Mouse (Mus musculus) stomach, postnatal 0 days (tissue): ENCODE results near the gene Mycbp2. TPM values are rescaled to one million over a fixed set of nuclear protein-coding genes. Genes with fewer than 3 reads are reported as not detected.

Experiments
- ATAC-seq: fragments of 200-750 bp; cut with Nextera tagmentation; 2 replicates; pipeline ENCODE4 v1.8.0; 2017; ENCODE audit not compliant: low FRiP score, low TSS enrichment
- DNase-seq: peaks from one replicate; pipeline ENCODE4 v3.0.0-alpha.2; 2016; ENCODE audit warnings: low spot score
- H3K27ac ChIP-seq: fragments of 300-500 bp; sonication (generic); replicated peaks from 2 replicates; pipeline ENCODE4 v1.5.1; 2014; ENCODE audit warnings: mild to moderate bottlenecking, control low read depth
- H3K27me3 ChIP-seq: fragments of 300-500 bp; sonication (generic); 2 replicates; pipeline ENCODE4 v1.6.1; 2014; ENCODE audit warnings: low read length; ENCODE audit not compliant: control insufficient read depth, insufficient read depth
- H3K36me3 ChIP-seq: fragments of 300-500 bp; sonication (generic); 2 replicates; pipeline ENCODE4 v1.6.1; 2014; ENCODE audit warnings: low read length, mixed read lengths; ENCODE audit not compliant: control insufficient read depth, insufficient read depth
- H3K4me1 ChIP-seq: fragments of 300-500 bp; sonication (generic); replicated peaks from 2 replicates; pipeline ENCODE4 v1.6.1; 2014; ENCODE audit warnings: antibody characterized with exemption; ENCODE audit not compliant: control insufficient read depth, insufficient read depth
- H3K4me2 ChIP-seq: fragments of 300-500 bp; sonication (generic); replicated peaks from 2 replicates; pipeline ENCODE4 v1.6.1; 2014; ENCODE audit warnings: low read depth, mild to moderate bottlenecking, control low read depth, moderate library complexity
- H3K4me3 ChIP-seq: fragments of 300-500 bp; sonication (generic); 2 replicates; pipeline ENCODE4 v1.5.1; 2014; ENCODE audit warnings: low read depth, low read length, control low read depth
- H3K9ac ChIP-seq: fragments of 300-500 bp; sonication (generic); 2 replicates; pipeline ENCODE4 v1.6.1; 2014; ENCODE audit warnings: mild to moderate bottlenecking, low read length, control low read depth, mixed read lengths
- H3K9me3 ChIP-seq: fragments of 300-500 bp; sonication (generic); 2 replicates; pipeline ENCODE4 v1.6.1; 2016; ENCODE audit warnings: low read length; ENCODE audit not compliant: control insufficient read depth
- CTCF ChIP-seq: IDR thresholded peaks from 2 replicates; pipeline ENCODE4 v1.5.1; 2016; ENCODE audit warnings: antibody characterized with exemption, low read depth, mild to moderate bottlenecking, moderate library complexity
- EP300 ChIP-seq: optimal IDR thresholded peaks from 2 replicates; pipeline ENCODE3; 2016; ENCODE audit warnings: antibody characterized with exemption
- WGBS: fragments of 180-500 bp; shearing (Covaris S2); extraction: QIAGEN DNeasy Blood & Tissue Kit; methylation state at CpG from one replicate; pipeline ENCODE4 v1.1.7; 2014; 5-methylcytosine and 5-hydroxymethylcytosine counted together
- polyA plus RNA-seq: library from polyadenylated mRNA; unstranded; fragments of >200 nt; fragmentation: Nextera tagmentation; extraction: Ambion mirVana; gene quantifications from 2 replicates; pipeline ENCODE4 v1.2.1, GENCODE M21; 2015

The Mycbp2 gene
- polyA plus RNA-seq, 1 experiment from 2014 or later, result 21.3 TPM

DNA sequence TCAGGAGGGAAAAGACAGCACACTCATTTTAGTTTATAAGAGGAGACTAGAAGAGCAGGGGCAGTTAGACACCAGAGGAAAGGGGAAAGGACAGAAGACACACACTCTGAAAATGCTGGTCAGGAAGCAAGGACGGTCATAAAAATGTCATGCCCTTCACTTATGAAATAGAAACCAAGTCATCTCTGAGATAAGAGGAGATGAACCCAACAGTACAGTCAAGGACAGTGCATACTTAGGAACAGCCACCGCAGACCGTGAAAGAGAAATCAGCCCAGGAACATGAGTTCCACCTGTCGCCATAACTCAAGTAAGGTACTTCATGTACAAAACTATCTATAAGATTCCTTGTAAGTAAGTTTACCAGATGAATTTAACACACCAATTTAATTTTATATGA is 33.7 kb downstream of the Mycbp2 start:
- TF ChIP-seq EP300 (no peak), CTCF (no peak)
- over 99% methylated on average over 4 of the region's 4 CpGs for WGBS
- ATAC-seq (no peak), DNase-seq (no peak)
- Histone ChIP-seq H3K36me3 (peaks cover 5% of the 10 kb centered on the region), H3K9me3 (no peaks in the 10 kb centered on the region), H3K4me2 (no peak overlapping the region), H3K4me3 (no peak overlapping the region), H3K27me3 (no peaks in the 10 kb centered on the region), H3K4me1 (no peaks in the 10 kb centered on the region), H3K27ac (no peak overlapping the region), H3K9ac (no peak overlapping the region)

GRCm38 (mm10) chr14:103296227-103296626 is 50.4 kb downstream of the Mycbp2 start:
- TF ChIP-seq CTCF, result no peak
- no peak for TF ChIP-seq EP300
- Histone ChIP-seq H3K9ac (no peak overlapping the region), H3K4me3 (no peak overlapping the region), H3K9me3 (no peaks in the 10 kb centered on the region), H3K27me3 (no peaks in the 10 kb centered on the region), H3K36me3 (peaks cover 8% of the 10 kb centered on the region), H3K27ac (no peak overlapping the region), H3K4me1 (no peaks in the 10 kb centered on the region), H3K4me2 (no peak overlapping the region)
- DNase-seq (no peak), ATAC-seq (no peak)
- WGBS, result 94% methylated on average over 2 of the region's 2 CpGs

DNA sequence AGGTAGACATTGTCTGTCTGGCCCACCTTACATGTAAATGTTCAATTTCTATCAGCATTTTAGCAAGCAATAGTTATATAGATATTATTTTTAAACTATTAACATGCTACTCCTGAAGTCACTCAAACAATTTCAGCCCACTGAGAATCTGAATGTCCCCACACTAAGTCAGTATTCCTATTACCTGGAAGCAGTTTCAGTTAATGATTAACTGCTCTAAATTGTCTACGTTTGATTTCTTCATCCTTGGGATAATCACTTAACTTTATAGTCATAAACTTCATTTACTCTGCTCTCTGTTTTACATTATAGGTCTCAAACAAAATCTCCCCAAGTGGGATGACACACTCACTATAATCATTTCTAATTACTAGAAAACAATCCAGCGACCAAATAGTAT is 60.0 kb downstream of the Mycbp2 start:
- Histone ChIP-seq H3K27me3 (no peaks in the 10 kb centered on the region), H3K9me3 (no peaks in the 10 kb centered on the region), H3K4me1 (no peaks in the 10 kb centered on the region), H3K27ac (no peak overlapping the region), H3K4me3 (no peak overlapping the region), H3K36me3 (peaks cover 7% of the 10 kb centered on the region), H3K9ac (no peak overlapping the region), H3K4me2 (no peak overlapping the region)
- ATAC-seq, result no peak
- no peak for TF ChIP-seq CTCF
- TF ChIP-seq EP300, result no peak
- DNase-seq, result no peak
- WGBS, result 62% methylated on average over 2 of the region's 2 CpGs

GRCm38 (mm10) chr14:103276667-103277066 is 69.9 kb downstream of the Mycbp2 start:
- 84% methylated on average over 4 of the region's 4 CpGs for WGBS
- no peak overlapping the region for H3K27ac ChIP-seq
- TF ChIP-seq EP300 (no peak), CTCF (no peak)

DNA sequence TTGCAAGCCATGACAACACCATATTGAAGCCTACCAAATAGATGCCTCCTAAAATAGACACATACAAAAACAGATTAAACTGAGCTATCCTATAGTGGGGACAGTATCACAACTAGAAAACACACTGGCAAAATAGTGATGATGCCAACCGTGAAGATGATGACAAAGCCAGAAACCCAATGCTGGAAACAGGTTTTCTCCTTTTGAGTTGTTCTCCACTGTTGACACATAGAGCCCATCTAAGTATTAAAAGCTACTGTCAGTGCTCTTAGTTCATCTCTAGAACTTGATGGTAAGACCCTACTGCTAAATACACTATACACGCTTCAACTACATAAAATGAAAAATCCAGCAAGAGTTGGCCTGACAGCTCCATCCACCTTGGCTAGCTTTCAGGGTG is 86.2 kb downstream of the Mycbp2 start:
- Histone ChIP-seq H3K36me3 (peaks cover 7% of the 10 kb centered on the region; the same call in 1 of the 2 replicates), H3K27ac (no peak overlapping the region), H3K4me1 (no peaks in the 10 kb centered on the region), H3K4me3 (no peak overlapping the region), H3K27me3 (no peaks in the 10 kb centered on the region), H3K4me2 (no peak overlapping the region), H3K9me3 (no peaks in the 10 kb centered on the region), H3K9ac (no peak overlapping the region)
- ATAC-seq, result no peak
- TF ChIP-seq CTCF (no peak), EP300 (no peak)
- DNase-seq, result no peak
- WGBS, result 100% methylated on average over 2 of the region's 2 CpGs

More at GRCm38 (mm10) chr14:103276667-103277066, 69.9 kb downstream of the Mycbp2 start:
- DNase-seq, result no peak
- H3K9me3 ChIP-seq, result no peaks in the 10 kb centered on the region
- H3K4me2 ChIP-seq, result no peak overlapping the region
- no peak overlapping the region for H3K9ac ChIP-seq
- no peaks in the 10 kb centered on the region for H3K27me3 ChIP-seq
- no peak for ATAC-seq
- no peaks in the 10 kb centered on the region for H3K36me3 ChIP-seq
- H3K4me3 ChIP-seq, result no peak overlapping the region
- no peaks in the 10 kb centered on the region for H3K4me1 ChIP-seq

DNA sequence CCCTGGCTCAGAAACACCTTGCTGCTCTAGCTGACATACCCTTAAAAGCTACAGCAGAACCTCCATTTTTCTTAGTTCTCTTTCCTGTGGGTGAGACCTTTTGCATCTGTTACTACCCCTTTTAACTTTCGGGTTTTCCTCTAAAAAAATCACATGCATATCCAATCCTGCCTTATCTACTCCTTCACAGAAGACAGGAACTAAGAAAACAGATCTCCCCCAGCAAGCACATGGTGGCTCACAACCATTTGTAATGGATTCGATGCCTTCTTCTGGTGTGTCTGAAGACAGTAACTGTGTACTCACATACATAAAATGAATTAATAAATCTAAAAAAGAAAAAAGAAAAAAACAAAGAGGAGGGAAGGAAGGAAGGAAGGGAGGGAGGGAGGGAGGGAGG is 87.9 kb downstream of the Mycbp2 start:
- H3K9ac ChIP-seq, result no peak overlapping the region
- no peaks in the 10 kb centered on the region for H3K9me3 ChIP-seq
- no peaks in the 10 kb centered on the region for H3K4me1 ChIP-seq
- ATAC-seq, result no peak
- TF ChIP-seq CTCF (no peak), EP300 (no peak)
- H3K27ac ChIP-seq, result no peak overlapping the region
- DNase-seq, result no peak
- no peak overlapping the region for H3K4me3 ChIP-seq
- 90% methylated on average over 2 of the region's 2 CpGs for WGBS
- no peaks in the 10 kb centered on the region for H3K27me3 ChIP-seq
- H3K4me2 ChIP-seq, result no peak overlapping the region
- H3K36me3 ChIP-seq, result peaks cover 7% of the 10 kb centered on the region; the same call in 1 of the 2 replicates

GRCm38 (mm10) chr14:103256866-103257265 is 89.7 kb downstream of the Mycbp2 start:
- no peak overlapping the region for H3K4me2 ChIP-seq
- H3K9me3 ChIP-seq, result no peaks in the 10 kb centered on the region
- no peaks in the 10 kb centered on the region for H3K4me1 ChIP-seq
- no peak overlapping the region for H3K27ac ChIP-seq
- peaks cover 7% of the 10 kb centered on the region; the same call in 1 of the 2 replicates for H3K36me3 ChIP-seq
- DNase-seq, result no peak
- 95% methylated on average over 7 of the region's 7 CpGs for WGBS
- H3K9ac ChIP-seq, result no peak overlapping the region
- H3K4me3 ChIP-seq, result no peak overlapping the region
- TF ChIP-seq EP300 (no peak), CTCF (no peak)
- no peaks in the 10 kb centered on the region for H3K27me3 ChIP-seq
- no peak for ATAC-seq
